Comparison of ENCODE assay signal across 8 mouse cellular contexts in genomic region chr9:37254531-37255110, GRCm38 (mm10). TPM values are rescaled to one million over a fixed set of nuclear protein-coding genes. Genes with fewer than 3 reads are reported as not detected.
DNase-seq lines count a peak whose midpoint lies in the region; ATAC-seq lines count a peak whose summit lies in the region.

No protein-coding gene starts in this region.

- H3K9me3 ChIP-seq in kidney, embryonic 14.5 days (ENCODE audit: control insufficient read depth, low read length), result no peaks in the 10 kb centered on the region
- no peaks in the 10 kb centered on the region for H3K9me3 ChIP-seq in intestine, embryonic 15.5 days

- H3K4me1 ChIP-seq in kidney, embryonic 14.5 days (ENCODE audit: control insufficient read depth, insufficient read depth, low read length), result no peaks in the 10 kb centered on the region
- H3K4me1 ChIP-seq in intestine, embryonic 15.5 days (replicated peaks), result 0 out of 2 replicates have a peak, but pooled peaks cover 3% of the 10 kb centered on the region

- no peak for ATAC-seq in kidney, embryonic 14.5 days (ENCODE audit: low FRiP score, low TSS enrichment)
- 0 out of 2 replicates have a peak, but pooled peaks have one; percentile 2 for ATAC-seq in intestine, embryonic 15.5 days
- ATAC-seq in monocyte, adult 5-6 weeks (replicated peaks; ENCODE audit: insufficient number of reproducible peaks, low FRiP score, low TSS enrichment, poor library complexity, severe bottlenecking), result no peak

- 23% methylated on average over 6 of the region's 6 CpGs for WGBS in kidney, embryonic 14.5 days
- WGBS in intestine, embryonic 15.5 days, result 23% methylated on average over 6 of the region's 6 CpGs

- no peaks in the 10 kb centered on the region for H3K36me3 ChIP-seq in kidney, embryonic 14.5 days (ENCODE audit: control insufficient read depth, insufficient read depth, low read length)
- H3K36me3 ChIP-seq in intestine, embryonic 15.5 days, result no peaks in the 10 kb centered on the region

- no peaks in the 10 kb centered on the region for H3K27me3 ChIP-seq in kidney, embryonic 14.5 days (ENCODE audit: control insufficient read depth, insufficient read depth, low read length)
- H3K27me3 ChIP-seq in intestine, embryonic 15.5 days (replicated peaks), result no peaks in the 10 kb centered on the region

- peak overlapping the region; percentile 43 for H3K4me3 ChIP-seq in kidney, embryonic 14.5 days (ENCODE audit: low read length)
- H3K4me3 ChIP-seq in intestine, embryonic 15.5 days (replicated peaks), result peak overlapping the region; percentile 45

- no peak overlapping the region for H3K27ac ChIP-seq in kidney, embryonic 14.5 days (ENCODE audit: low read depth, low read length)
- H3K27ac ChIP-seq in intestine, embryonic 15.5 days, result no peak overlapping the region

- H3K9ac ChIP-seq in kidney, embryonic 14.5 days (ENCODE audit: low read depth, low read length), result peak overlapping the region; percentile 54; the same call in 1 of the 2 replicates
- 0 out of 2 replicates have a peak overlapping the region, but pooled peaks have one; percentile 52 for H3K9ac ChIP-seq in intestine, embryonic 15.5 days

- peak overlapping the region; percentile 77 for H3K4me2 ChIP-seq in kidney, embryonic 14.5 days (replicated peaks; ENCODE audit: low read depth, low read length)
- H3K4me2 ChIP-seq in intestine, embryonic 15.5 days (replicated peaks), result peak overlapping the region; percentile 95

- no peak for DNase-seq in kidney, adult 11 months
- peak; percentile 29 for DNase-seq in embryo, embryonic 11 days
- DNase-seq in neural tube, embryonic 10.5 days (ENCODE audit: extremely low spot score, low spot score), result peak; percentile 37
- no peak for DNase-seq in ovary, postnatal 10 days (ENCODE audit: low spot score)
- no peak for DNase-seq in gastrocnemius, postnatal 10 days

RNA-seq across cellular contexts. Expression of gene Slc37a2, which starts 0.9 kb away (rescaled TPM):
- 1.1 and 1.6 TPM in 2 replicates for polyA plus RNA-seq in kidney, embryonic 14.5 days (2014; fragmentation: Nextera tagmentation; extraction: Ambion mirVana)
- polyA plus RNA-seq in intestine, embryonic 15.5 days (2015; fragmentation: Nextera tagmentation; extraction: Ambion mirVana), result 3.1 and 4.4 TPM in 2 replicates
- total RNA-seq in monocyte, adult 5-6 weeks (2017), result 2.0 to 10.9 TPM (median 3.3 TPM) in 3 replicates
- total RNA-seq in gastrocnemius, postnatal 10 days (2021), result 1 to 10 TPM; 1.8 to 8.8 TPM

RNA-seq across cellular contexts. Expression of gene Tmem218, which starts 46.6 kb away (rescaled TPM):
- polyA plus RNA-seq in kidney, embryonic 14.5 days (2014; fragmentation: Nextera tagmentation; extraction: Ambion mirVana), result 12.2 and 13.6 TPM in 2 replicates
- polyA plus RNA-seq in intestine, embryonic 15.5 days (2015; fragmentation: Nextera tagmentation; extraction: Ambion mirVana), result 8.5 and 9.2 TPM in 2 replicates
- 0.86 to 4.0 TPM (median 2.0 TPM) in 3 replicates for total RNA-seq in monocyte, adult 5-6 weeks (2017)
- total RNA-seq in gastrocnemius, postnatal 10 days (2021), result 1 to 10 TPM; 3.6 to 3.7 TPM

Comparison
In these comparisons a context has a peak if more than half of its experiments do, and no peak if none do; other contexts are left out.
1. DNase-seq: peak in embryo, embryonic 11 days (single experiment) and neural tube, embryonic 10.5 days (single experiment); none in kidney, adult 11 months (single experiment), ovary, postnatal 10 days (single experiment) and gastrocnemius, postnatal 10 days (single experiment).